Mouse (Mus musculus) embryonic fibroblast, embryonic 13.5 days (primary cell): ENCODE data around the gene Kcnip1.

Source experiments
- CTCF ChIP-seq: IDR thresholded peaks from 2 replicates; pipeline ENCODE4 v1.5.1; 2011; ENCODE audit warnings: mild to moderate bottlenecking, control low read depth, low read length, moderate library complexity, borderline replicate concordance; ENCODE audit not compliant: insufficient read depth
- POLR2A ChIP-seq: IDR thresholded peaks from 2 replicates; pipeline ENCODE4 v1.6.1; 2011; ENCODE audit warnings: low read depth, mild to moderate bottlenecking, control low read depth, low read length, moderate library complexity

DNA sequence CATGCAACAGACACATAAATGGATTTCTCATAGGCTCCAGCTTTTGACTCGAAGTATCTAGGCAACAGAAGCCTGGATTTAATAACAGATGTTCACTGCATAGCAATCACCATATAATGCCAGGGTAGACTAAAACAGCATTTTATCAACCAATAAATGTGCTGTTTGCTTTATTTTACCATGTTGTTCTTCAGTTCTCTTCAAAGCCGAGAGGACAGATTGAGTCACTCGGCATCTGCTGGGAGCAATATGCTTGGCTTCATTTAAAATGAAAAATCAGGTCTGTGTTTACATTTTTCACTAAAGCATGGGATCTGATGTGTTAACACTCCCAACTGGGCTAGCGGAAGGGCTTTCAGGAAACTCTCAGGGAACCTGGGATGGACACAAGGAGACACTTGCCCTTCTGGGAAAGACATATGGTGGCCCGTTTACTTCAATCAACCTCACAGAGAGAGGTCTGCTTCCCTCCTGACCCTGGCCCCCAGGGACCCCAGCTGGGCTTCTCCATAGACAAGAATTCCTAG is 220.3 kb downstream of the Kcnip1 start:
- TF ChIP-seq POLR2A (no peak), CTCF (no peak)
